Mouse (Mus musculus) lung, postnatal 0 days (tissue): Measurements from ENCODE around the gene Iqcn. TPM values are rescaled to one million over a fixed set of nuclear protein-coding genes. Genes with fewer than 3 reads are reported as not detected.

Source experiments
- ATAC-seq: fragments of 200-750 bp; cut with Nextera tagmentation; 2 replicates; pipeline ENCODE4 v1.8.0; 2017; ENCODE audit warnings: moderate library complexity
- DNase-seq: peaks from one replicate; pipeline ENCODE4 v3.0.0-alpha.2; 2016; ENCODE audit warnings: low spot score
- H3K27ac ChIP-seq: fragments of 300-500 bp; sonication (generic); 2 replicates; pipeline ENCODE4 v1.5.1; 2014; ENCODE audit warnings: antibody characterized with exemption, mild to moderate bottlenecking, low read length, mixed read lengths
- H3K27me3 ChIP-seq: fragments of 300-500 bp; sonication (generic); replicated peaks from 2 replicates; pipeline ENCODE4 v1.6.1; 2014; ENCODE audit warnings: low read length, mixed read lengths; ENCODE audit not compliant: insufficient read depth
- H3K36me3 ChIP-seq: fragments of 300-500 bp; sonication (generic); 2 replicates; pipeline ENCODE4 v1.6.1; 2014; ENCODE audit warnings: low read length, mixed read lengths; ENCODE audit not compliant: insufficient read depth
- H3K4me1 ChIP-seq: fragments of 300-500 bp; sonication (generic); 2 replicates; pipeline ENCODE4 v1.6.1; 2014; ENCODE audit warnings: antibody characterized with exemption, low read depth, low read length, mixed read lengths; ENCODE audit not compliant: insufficient read depth
- H3K4me2 ChIP-seq: fragments of 300-500 bp; sonication (generic); replicated peaks from 2 replicates; pipeline ENCODE4 v1.6.1; 2014; ENCODE audit warnings: low read depth, mild to moderate bottlenecking, low read length, moderate library complexity, mixed read lengths
- H3K4me3 ChIP-seq: fragments of 300-500 bp; sonication (generic); 2 replicates; pipeline ENCODE4 v1.5.1; 2014; ENCODE audit warnings: low read depth, low read length
- H3K9ac ChIP-seq: fragments of 300-500 bp; sonication (generic); replicated peaks from 2 replicates; pipeline ENCODE4 v1.6.1; 2014; ENCODE audit warnings: low read depth, mild to moderate bottlenecking
- H3K9me3 ChIP-seq: fragments of 300-500 bp; sonication (generic); 2 replicates; pipeline ENCODE4 v1.6.1; 2016; ENCODE audit warnings: low read length, mixed read lengths
- CTCF ChIP-seq: IDR thresholded peaks from 2 replicates; pipeline ENCODE4 v1.5.1; 2016; ENCODE audit warnings: antibody characterized with exemption, mild to moderate bottlenecking
- EP300 ChIP-seq: IDR thresholded peaks from 2 replicates; pipeline ENCODE4 v1.6.1; 2016; ENCODE audit warnings: antibody characterized with exemption, mild to moderate bottlenecking, control low read depth
- WGBS: fragments of 180-500 bp; shearing (Covaris S2); extraction: QIAGEN DNeasy Blood & Tissue Kit; methylation state at CpG from one replicate; pipeline ENCODE4 v1.1.7; 2014; 5-methylcytosine and 5-hydroxymethylcytosine counted together
- polyA plus RNA-seq: library from polyadenylated mRNA; unstranded; fragments of >200 nt; fragmentation: Nextera tagmentation; extraction: Ambion mirVana; gene quantifications from 2 replicates; pipeline ENCODE4 v1.2.1, GENCODE M21; 2015

The Iqcn gene
- 0.04 and 0.07 TPM in 2 replicates for polyA plus RNA-seq

- peaks cover 5% of the 10 kb centered on the region; the same call in 1 of the 2 replicates for H3K4me1 ChIP-seq
- 0 out of 2 replicates have a peak within 1 kb of the TSS, but pooled peaks have one; percentile 2 for H3K4me2 ChIP-seq
- TF ChIP-seq EP300 (no peak), CTCF (no peak)
- no peak for DNase-seq
- no peak within 1 kb of the TSS for H3K4me3 ChIP-seq
- no peak within 1 kb of the TSS for H3K9ac ChIP-seq
- 91% methylated on average over 3 of the region's 3 CpGs for WGBS
- H3K36me3 ChIP-seq: 0 out of 2 replicates have a peak, but pooled peaks cover 7% of the 10 kb centered on the region
- ATAC-seq: no peak
- no peaks in the 10 kb centered on the region for H3K9me3 ChIP-seq
- peak within 1 kb of the TSS; percentile 52 for H3K27ac ChIP-seq
- H3K27me3 ChIP-seq: no peaks in the 10 kb centered on the region
Measured at GRCm38 (mm10) chr8:70703287-70703686, at the start of gene Iqcn. Iqcn (plus strand) TSS chr8:70703457.

- 48% methylated on average over 1 of the region's 1 CpGs for WGBS
- no peak overlapping the region for H3K4me3 ChIP-seq
- no peaks in the 10 kb centered on the region for H3K9me3 ChIP-seq
- no peak overlapping the region for H3K4me2 ChIP-seq
- peaks cover 29% of the 10 kb centered on the region for H3K36me3 ChIP-seq
- ATAC-seq (no peak), DNase-seq (no peak)
- no peak overlapping the region for H3K27ac ChIP-seq
- H3K27me3 ChIP-seq: no peaks in the 10 kb centered on the region
- TF ChIP-seq EP300 (no peak), CTCF (no peak)
- no peak overlapping the region for H3K9ac ChIP-seq
- peaks cover 18% of the 10 kb centered on the region; the same call in 1 of the 2 replicates for H3K4me1 ChIP-seq
Measured at GRCm38 (mm10) chr8:70654121-70654520, 49.1 kb upstream of the Iqcn start.

GRCm38 (mm10) chr8:70655469-70655868 lies 47.8 kb upstream of the Iqcn start:
- 68% methylated on average over 2 of the region's 2 CpGs for WGBS
- peaks cover 23% of the 10 kb centered on the region for H3K36me3 ChIP-seq
- H3K4me1 ChIP-seq: peaks cover 13% of the 10 kb centered on the region; the same call in 1 of the 2 replicates
- H3K27me3 ChIP-seq: no peaks in the 10 kb centered on the region
- H3K4me3 ChIP-seq: no peak overlapping the region
- no peak for DNase-seq
- H3K9ac ChIP-seq: no peak overlapping the region
- H3K27ac ChIP-seq: no peak overlapping the region
- H3K9me3 ChIP-seq: no peaks in the 10 kb centered on the region
- H3K4me2 ChIP-seq: no peak overlapping the region
- ATAC-seq: no peak
- no peak for TF ChIP-seq EP300
- TF ChIP-seq CTCF: no peak

- ATAC-seq (no peak), DNase-seq (no peak)
- H3K27ac ChIP-seq: no peak overlapping the region
- no peak overlapping the region for H3K9ac ChIP-seq
- H3K9me3 ChIP-seq: no peaks in the 10 kb centered on the region
- peaks cover 13% of the 10 kb centered on the region; the same call in 1 of the 2 replicates for H3K4me1 ChIP-seq
- no peak overlapping the region for H3K4me2 ChIP-seq
- WGBS: 78% methylated on average over 13 of the region's 13 CpGs
- H3K4me3 ChIP-seq: no peak overlapping the region
- no peaks in the 10 kb centered on the region for H3K27me3 ChIP-seq
- peaks cover 21% of the 10 kb centered on the region for H3K36me3 ChIP-seq
- TF ChIP-seq CTCF (no peak), EP300 (no peak)
Measured at GRCm38 (mm10) chr8:70656193-70656790, 47.0 kb upstream of the Iqcn start.

- Histone ChIP-seq H3K4me1 (peaks cover 13% of the 10 kb centered on the region; the same call in 1 of the 2 replicates), H3K27ac (no peak overlapping the region), H3K36me3 (peaks cover 12% of the 10 kb centered on the region; the same call in 1 of the 2 replicates), H3K27me3 (no peaks in the 10 kb centered on the region), H3K4me3 (no peak overlapping the region), H3K9me3 (no peaks in the 10 kb centered on the region), H3K4me2 (no peak overlapping the region), H3K9ac (no peak overlapping the region)
- ATAC-seq: no peak
- 95% methylated on average over 3 of the region's 3 CpGs for WGBS
- DNase-seq: no peak
- no peak for TF ChIP-seq CTCF
- TF ChIP-seq EP300: no peak
Measured at GRCm38 (mm10) chr8:70657214-70657613, 46.0 kb upstream of the Iqcn start.

- H3K4me1 ChIP-seq: peaks cover 13% of the 10 kb centered on the region; the same call in 1 of the 2 replicates
Measured at GRCm38 (mm10) chr8:70657739-70658138, 45.5 kb upstream of the Iqcn start.

More at GRCm38 (mm10) chr8:70657739-70658138, 45.5 kb upstream of the Iqcn start:
- DNase-seq: no peak
- Histone ChIP-seq H3K27ac (no peak overlapping the region), H3K9ac (no peak overlapping the region), H3K4me2 (no peak overlapping the region), H3K27me3 (no peaks in the 10 kb centered on the region), H3K9me3 (no peaks in the 10 kb centered on the region), H3K4me3 (no peak overlapping the region), H3K36me3 (peaks cover 9% of the 10 kb centered on the region; the same call in 1 of the 2 replicates)
- 92% methylated on average over 2 of the region's 2 CpGs for WGBS
- ATAC-seq: no peak
- TF ChIP-seq EP300: no peak
- TF ChIP-seq CTCF: no peak
